Mouse (Mus musculus): Measurements from ENCODE around the gene Gm10570. TPM values are rescaled to one million over a fixed set of nuclear protein-coding genes. Genes with fewer than 3 reads are reported as not detected.

Gene Gm10570
- polyA plus RNA-seq (2012; ENCODE audit: insufficient read depth, insufficient read length, low replicate concordance, missing spikeins), result not detected in 2 replicates

DNA sequence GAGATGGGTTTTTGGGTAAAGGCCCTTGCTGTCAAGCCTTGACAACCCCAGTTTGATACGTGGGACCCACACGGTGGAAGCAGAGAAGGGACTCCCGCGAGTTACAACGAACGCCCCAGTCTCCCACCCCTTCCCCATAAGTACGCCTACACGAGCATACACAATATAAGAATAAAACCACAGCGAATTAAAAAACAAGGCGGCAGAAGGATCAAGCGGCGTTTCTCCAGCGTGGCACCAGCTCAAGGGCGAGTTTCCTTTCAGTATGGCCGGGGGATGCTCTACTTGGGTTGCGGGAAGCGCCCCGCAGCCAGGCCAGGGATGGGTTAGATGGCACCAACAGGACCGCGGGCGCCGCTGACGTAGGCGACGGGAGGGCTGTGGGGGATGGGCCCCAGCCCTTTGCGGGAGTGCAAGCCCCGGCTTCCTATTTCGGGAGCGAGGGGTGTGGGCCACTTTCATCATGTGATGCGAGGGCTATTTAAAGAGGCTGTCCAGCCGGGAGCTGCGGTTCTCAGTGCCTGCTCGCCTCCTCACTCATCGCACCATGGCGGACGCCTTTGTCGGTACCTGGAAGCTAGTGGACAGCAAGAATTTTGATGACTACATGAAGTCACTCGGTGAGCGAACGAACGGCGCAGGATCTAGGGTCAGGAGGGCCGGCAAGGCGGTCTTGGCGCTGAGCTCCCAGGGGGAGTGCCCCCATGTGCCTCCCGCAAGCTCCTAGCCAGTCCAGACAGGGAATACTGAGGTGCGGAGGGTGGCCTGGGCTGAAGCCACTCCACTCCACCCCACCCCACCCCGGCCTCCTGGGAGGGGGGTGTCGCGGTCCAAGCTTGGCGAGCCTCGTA is at the start of gene Gm10570, which contains the start of gene Fabp3:
Gene Gm10570, minus strand, starts transcription at position 444 of the 851 bp plus-strand sequence.
Gene Fabp3, plus strand, starts transcription at position 365 of the 851 bp plus-strand sequence.
- Histone ChIP-seq H3K4me1 (ENCODE audit: control insufficient read depth, insufficient read depth, low read length) (peaks cover 31% of the 10 kb centered on the region), H3K27ac (ENCODE audit: insufficient read depth, low read depth, low read length) (peak within 1 kb of the TSS; percentile 76), H3K4me3 (ENCODE audit: insufficient read depth, low read depth, low read length) (peak within 1 kb of the TSS; percentile 69)
- TF ChIP-seq CTCF (IDR thresholded peaks at IDR 0.05; ENCODE audit: insufficient read depth, low read depth, low read length), result 0 out of 2 replicates have a peak, but pooled peaks have one; percentile 14
- TF ChIP-seq POLR2A (IDR thresholded peaks at IDR 0.05; ENCODE audit: insufficient read depth, low read depth, low read length), result peak; percentile 36; the same call in 1 of the 2 replicates
- WGBS, result under 1% methylated on average over 52 of the region's 52 CpGs

DNA sequence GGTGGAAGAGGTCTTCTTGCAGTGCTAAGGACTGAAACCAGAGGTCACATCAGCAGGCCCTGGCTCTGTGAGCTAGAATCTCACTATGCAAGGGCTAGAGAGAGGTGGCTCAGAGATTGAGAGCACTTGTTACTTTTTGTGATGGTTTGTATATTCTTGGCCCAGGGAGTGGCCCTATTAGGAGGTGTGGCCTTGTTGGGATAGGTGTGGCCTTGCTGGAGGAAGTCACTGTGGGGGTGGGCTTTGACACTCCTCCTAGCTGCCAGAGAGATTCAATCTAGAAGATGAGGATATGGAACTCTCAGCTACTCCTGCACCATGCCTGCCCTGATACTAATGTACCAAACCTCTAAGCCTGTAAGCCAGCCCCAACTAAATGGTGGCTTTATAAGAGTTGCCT is 49.5 kb upstream of the Gm10570 start:
- H3K4me1 ChIP-seq (ENCODE audit: control insufficient read depth, insufficient read depth, low read length), result peaks cover 4% of the 10 kb centered on the region; the same call in 1 of the 2 replicates
- H3K27ac ChIP-seq (ENCODE audit: insufficient read depth, low read depth, low read length), result no peak overlapping the region
- no peak for TF ChIP-seq POLR2A (IDR thresholded peaks at IDR 0.05; ENCODE audit: insufficient read depth, low read depth, low read length)
- TF ChIP-seq CTCF (IDR thresholded peaks at IDR 0.05; ENCODE audit: insufficient read depth, low read depth, low read length), result no peak
- H3K4me3 ChIP-seq (ENCODE audit: insufficient read depth, low read depth, low read length), result no peak overlapping the region

DNA sequence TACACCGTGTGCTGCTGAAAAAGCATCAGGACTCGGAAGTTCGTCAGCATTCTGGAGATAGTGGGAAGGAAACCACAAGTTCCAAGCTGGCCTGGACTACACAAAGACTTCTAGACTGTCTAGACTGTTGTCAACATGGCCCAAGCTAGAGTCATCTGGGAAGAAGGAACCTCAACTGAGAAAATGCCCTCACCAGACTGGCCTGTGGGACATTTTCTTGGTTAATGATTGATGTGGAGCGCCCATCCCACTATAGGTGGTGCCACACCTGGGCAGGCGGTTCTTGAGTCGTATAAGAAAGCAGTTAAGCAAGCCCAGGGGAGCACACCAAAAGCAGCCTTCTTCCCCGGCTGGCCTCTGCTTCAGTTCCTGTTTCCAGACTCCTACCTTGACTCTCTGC is 44.1 kb upstream of the Gm10570 start:
- WGBS, result 96% methylated on average over 7 of the region's 7 CpGs
- no peak for TF ChIP-seq CTCF (IDR thresholded peaks at IDR 0.05; ENCODE audit: insufficient read depth, low read depth, low read length)
- no peak for TF ChIP-seq POLR2A (IDR thresholded peaks at IDR 0.05; ENCODE audit: insufficient read depth, low read depth, low read length)
- Histone ChIP-seq H3K4me3 (ENCODE audit: insufficient read depth, low read depth, low read length) (no peak overlapping the region), H3K4me1 (ENCODE audit: control insufficient read depth, insufficient read depth, low read length) (no peaks in the 10 kb centered on the region), H3K27ac (ENCODE audit: insufficient read depth, low read depth, low read length) (no peak overlapping the region)

DNA sequence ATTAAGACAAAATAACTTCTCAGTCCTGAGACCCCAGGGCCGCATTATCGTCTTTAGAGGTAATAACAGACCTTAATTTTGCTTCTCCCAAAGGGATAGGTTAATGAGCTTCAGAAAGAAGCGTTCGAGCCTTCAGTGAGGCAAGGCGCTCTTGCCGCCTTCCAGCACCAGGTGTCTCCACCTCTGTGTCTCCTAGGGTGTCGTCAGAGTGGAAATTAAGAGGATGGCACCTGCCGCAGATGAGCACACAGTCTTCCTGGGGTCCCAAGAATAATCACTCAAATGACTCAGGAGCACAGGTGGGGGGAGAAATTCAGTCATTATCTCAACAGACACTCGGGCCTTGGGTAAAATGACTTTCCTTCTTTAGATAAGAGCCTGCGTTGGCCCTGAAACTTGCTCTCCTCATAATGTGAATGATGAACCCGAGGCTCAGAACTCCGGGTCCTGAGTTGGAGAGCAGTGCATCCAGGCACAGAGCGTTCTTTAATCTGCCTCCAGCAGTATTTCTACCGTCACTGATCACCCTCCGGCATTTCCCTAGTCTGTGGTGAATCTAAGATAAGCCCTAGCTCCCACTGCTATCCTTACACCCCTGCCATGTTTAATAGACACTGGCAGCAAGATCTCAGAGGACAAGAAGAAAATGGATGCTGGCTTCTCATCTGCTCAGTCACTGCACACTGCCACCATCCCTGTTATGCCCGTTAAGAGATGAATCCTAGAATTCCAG is 42.4 kb upstream of the Gm10570 start:
- H3K4me3 ChIP-seq (ENCODE audit: insufficient read depth, low read depth, low read length), result no peak overlapping the region
- H3K27ac ChIP-seq (ENCODE audit: insufficient read depth, low read depth, low read length), result no peak overlapping the region
- 89% methylated on average over 16 of the region's 16 CpGs for WGBS
- no peaks in the 10 kb centered on the region for H3K4me1 ChIP-seq (ENCODE audit: control insufficient read depth, insufficient read depth, low read length)
- TF ChIP-seq CTCF (IDR thresholded peaks at IDR 0.05; ENCODE audit: insufficient read depth, low read depth, low read length) (0 out of 2 replicates have a peak, but pooled peaks have one; percentile 14), POLR2A (IDR thresholded peaks at IDR 0.05; ENCODE audit: insufficient read depth, low read depth, low read length) (no peak)

DNA sequence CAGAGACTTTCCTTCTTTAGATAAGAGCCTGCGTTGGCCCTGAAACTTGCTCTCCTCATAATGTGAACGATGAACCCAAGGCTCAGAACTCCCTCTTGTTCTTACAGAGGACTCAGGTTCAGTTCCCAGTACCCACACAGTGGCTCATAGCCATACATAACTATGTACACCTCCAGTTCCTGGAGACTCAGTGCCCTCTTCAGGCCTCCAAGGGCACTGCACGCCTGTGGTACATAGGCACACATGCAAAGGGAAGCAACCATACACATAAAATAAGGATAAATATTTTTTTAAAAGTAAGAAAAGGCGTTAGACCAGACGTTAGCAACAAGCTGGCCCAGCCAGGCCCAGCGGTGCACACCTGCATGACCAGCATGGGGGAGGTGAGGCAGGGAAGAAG is 41.2 kb upstream of the Gm10570 start:
- 97% methylated on average over 6 of the region's 6 CpGs for WGBS
- Histone ChIP-seq H3K27ac (ENCODE audit: insufficient read depth, low read depth, low read length) (no peak overlapping the region), H3K4me3 (ENCODE audit: insufficient read depth, low read depth, low read length) (no peak overlapping the region), H3K4me1 (ENCODE audit: control insufficient read depth, insufficient read depth, low read length) (no peaks in the 10 kb centered on the region)
- no peak for TF ChIP-seq CTCF (IDR thresholded peaks at IDR 0.05; ENCODE audit: insufficient read depth, low read depth, low read length)
- TF ChIP-seq POLR2A (IDR thresholded peaks at IDR 0.05; ENCODE audit: insufficient read depth, low read depth, low read length), result no peak

DNA sequence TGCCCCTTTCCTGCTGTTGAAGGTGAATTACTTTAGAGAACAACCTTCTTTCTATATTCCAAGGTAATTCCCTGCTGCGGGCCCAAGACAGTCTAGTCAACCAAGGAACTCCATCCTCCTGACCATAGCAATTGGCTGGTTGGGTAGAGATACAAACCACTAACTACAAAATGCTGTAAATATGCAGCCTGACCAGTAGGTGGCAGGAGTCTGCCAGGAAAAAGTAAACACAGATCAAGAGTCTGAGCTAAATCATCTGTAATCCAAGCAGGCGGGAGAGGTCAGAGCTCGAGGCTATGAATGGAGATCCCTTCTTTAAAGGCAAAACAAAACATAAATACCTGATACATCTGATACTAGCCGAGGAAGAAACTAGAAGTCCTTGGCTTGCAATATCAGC is 33.2 kb upstream of the Gm10570 start:
- H3K27ac ChIP-seq (ENCODE audit: insufficient read depth, low read depth, low read length), result no peak overlapping the region
- 22% methylated on average over 4 of the region's 4 CpGs for WGBS
- TF ChIP-seq CTCF (IDR thresholded peaks at IDR 0.05; ENCODE audit: insufficient read depth, low read depth, low read length), result no peak
- TF ChIP-seq POLR2A (IDR thresholded peaks at IDR 0.05; ENCODE audit: insufficient read depth, low read depth, low read length), result no peak
- no peaks in the 10 kb centered on the region for H3K4me1 ChIP-seq (ENCODE audit: control insufficient read depth, insufficient read depth, low read length)
- no peak overlapping the region for H3K4me3 ChIP-seq (ENCODE audit: insufficient read depth, low read depth, low read length)

DNA sequence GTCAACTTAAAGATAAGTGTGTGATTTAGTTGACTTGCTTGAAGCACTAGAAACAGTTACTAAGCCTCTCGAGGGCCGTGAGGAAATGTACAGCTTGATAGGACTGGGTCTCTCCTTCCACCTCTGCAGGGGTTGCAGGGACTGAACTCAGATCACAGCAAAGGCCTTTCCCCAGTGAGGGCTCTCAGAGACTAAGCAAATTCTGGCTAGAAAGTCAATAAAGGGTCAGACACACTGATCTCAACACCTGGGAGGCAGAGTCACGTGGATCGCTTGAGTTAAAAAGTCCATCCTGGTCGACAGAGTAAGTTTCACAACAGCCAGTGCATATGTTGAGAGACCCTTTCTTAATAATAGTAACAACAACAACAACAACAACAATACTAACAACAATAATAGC is 27.4 kb upstream of the Gm10570 start:
- no peak for TF ChIP-seq POLR2A (IDR thresholded peaks at IDR 0.05; ENCODE audit: insufficient read depth, low read depth, low read length)
- Histone ChIP-seq H3K4me1 (ENCODE audit: control insufficient read depth, insufficient read depth, low read length) (no peaks in the 10 kb centered on the region), H3K4me3 (ENCODE audit: insufficient read depth, low read depth, low read length) (no peak overlapping the region), H3K27ac (ENCODE audit: insufficient read depth, low read depth, low read length) (no peak overlapping the region)
- 94% methylated on average over 5 of the region's 5 CpGs for WGBS

DNA sequence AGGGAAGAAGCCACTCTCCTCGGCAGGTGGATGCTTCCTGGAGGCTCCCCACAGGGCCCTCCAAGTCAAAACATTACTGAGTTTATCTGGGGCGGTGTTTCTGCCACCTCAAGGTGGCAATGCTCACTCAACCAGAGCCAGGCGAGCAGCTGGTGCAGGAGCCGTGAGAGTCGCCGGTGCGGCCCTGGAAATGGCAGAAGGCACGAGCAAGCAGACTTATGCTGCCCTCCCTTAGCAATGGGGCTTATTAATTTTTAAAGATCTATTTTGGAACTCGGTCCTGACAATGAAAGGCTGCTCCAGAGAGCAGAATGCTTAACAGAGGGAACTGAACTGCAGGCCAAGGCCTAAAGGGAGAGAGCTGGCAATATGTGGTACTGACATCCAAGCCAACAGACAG is 18.9 kb upstream of the Gm10570 start:
- peaks cover 6% of the 10 kb centered on the region; the same call in 1 of the 2 replicates for H3K4me1 ChIP-seq (ENCODE audit: control insufficient read depth, insufficient read depth, low read length)
- 86% methylated on average over 9 of the region's 9 CpGs for WGBS
- TF ChIP-seq POLR2A (IDR thresholded peaks at IDR 0.05; ENCODE audit: insufficient read depth, low read depth, low read length) (no peak), CTCF (IDR thresholded peaks at IDR 0.05; ENCODE audit: insufficient read depth, low read depth, low read length) (no peak)
- H3K27ac ChIP-seq (ENCODE audit: insufficient read depth, low read depth, low read length), result no peak overlapping the region
- H3K4me3 ChIP-seq (ENCODE audit: insufficient read depth, low read depth, low read length), result no peak overlapping the region

DNA sequence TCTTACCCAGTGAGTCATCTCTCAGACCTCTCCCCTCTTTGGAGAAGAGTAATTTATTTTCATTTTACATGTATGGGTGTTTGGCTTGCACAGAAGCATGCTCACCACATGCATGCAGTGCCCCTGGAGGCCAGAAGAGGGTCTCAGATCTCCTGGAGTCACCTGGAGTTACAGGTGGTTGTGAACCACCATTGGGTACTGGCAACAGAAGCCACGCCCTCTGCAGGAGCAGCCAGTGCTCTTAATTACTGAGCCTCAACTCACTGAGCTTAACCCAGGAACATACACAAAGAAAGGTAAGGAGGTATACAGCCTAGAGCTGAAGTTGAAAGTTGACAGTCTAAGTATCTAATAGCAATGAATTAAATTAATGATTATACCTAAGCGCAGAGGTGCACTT is 17.0 kb upstream of the Gm10570 start:
- no peak overlapping the region for H3K4me3 ChIP-seq (ENCODE audit: insufficient read depth, low read depth, low read length)
- no peak overlapping the region for H3K27ac ChIP-seq (ENCODE audit: insufficient read depth, low read depth, low read length)
- 98% methylated on average over 2 of the region's 2 CpGs for WGBS
- TF ChIP-seq POLR2A (IDR thresholded peaks at IDR 0.05; ENCODE audit: insufficient read depth, low read depth, low read length), result no peak
- no peak for TF ChIP-seq CTCF (IDR thresholded peaks at IDR 0.05; ENCODE audit: insufficient read depth, low read depth, low read length)
- H3K4me1 ChIP-seq (ENCODE audit: control insufficient read depth, insufficient read depth, low read length), result peaks cover 6% of the 10 kb centered on the region; the same call in 1 of the 2 replicates

All from olfactory bulb, adult 2 months (tissue).